Mouse (Mus musculus) forebrain, embryonic 15.5 days (tissue): ENCODE measurements around the gene Ttc41. TPM values are rescaled to one million over a fixed set of nuclear protein-coding genes. Genes with fewer than 3 reads are reported as not detected.

Experiments
- ATAC-seq: fragments of 200-750 bp; cut with Nextera tagmentation; replicated peaks from 2 replicates; pipeline ENCODE4 v1.8.0; 2017; ENCODE audit warnings: mild to moderate bottlenecking, moderate TSS enrichment, moderate library complexity
- H3K27ac ChIP-seq: fragments of 300-500 bp; sonication (generic); replicated peaks from 2 replicates; pipeline ENCODE4 v1.5.1; 2015; ENCODE audit warnings: mild to moderate bottlenecking, inconsistent platforms
- H3K27me3 ChIP-seq: fragments of 300-500 bp; sonication (generic); 2 replicates; pipeline ENCODE4 v1.6.1; 2015; ENCODE audit warnings: inconsistent platforms
- H3K36me3 ChIP-seq: fragments of 300-500 bp; sonication (generic); 2 replicates; pipeline ENCODE4 v1.6.1; 2015; ENCODE audit warnings: mild to moderate bottlenecking, inconsistent platforms
- H3K4me1 ChIP-seq: fragments of 300-500 bp; sonication (generic); 2 replicates; pipeline ENCODE4 v1.6.1; 2015; ENCODE audit warnings: inconsistent platforms
- H3K4me2 ChIP-seq: fragments of 300-500 bp; sonication (generic); replicated peaks from 2 replicates; pipeline ENCODE4 v1.6.1; 2015; ENCODE audit warnings: mild to moderate bottlenecking, inconsistent platforms
- H3K4me3 ChIP-seq: fragments of 300-500 bp; sonication (generic); 2 replicates; pipeline ENCODE4 v1.5.1; 2015; ENCODE audit warnings: mild to moderate bottlenecking, inconsistent platforms
- H3K9ac ChIP-seq: fragments of 300-500 bp; sonication (generic); replicated peaks from 2 replicates; pipeline ENCODE4 v1.6.1; 2015; ENCODE audit warnings: mild to moderate bottlenecking, inconsistent platforms
- H3K9me3 ChIP-seq: fragments of 300-500 bp; sonication (generic); 2 replicates; pipeline ENCODE4 v1.6.1; 2016; ENCODE audit warnings: inconsistent platforms
- WGBS: fragments of 180-500 bp; shearing (Covaris S2); methylation state at CpG from one replicate; pipeline ENCODE4 v1.1.7; 2015; ENCODE audit warnings: mixed read lengths; 5-methylcytosine and 5-hydroxymethylcytosine counted together
- polyA plus RNA-seq: library from polyadenylated mRNA; unstranded; fragments of >200 nt; fragmentation: Nextera tagmentation; extraction: Ambion mirVana; gene quantifications from 2 replicates; pipeline ENCODE4 v1.2.1, GENCODE M21; 2015

Ttc41 gene
- polyA plus RNA-seq, 1 experiment from 2014 or later: 1.5 TPM

DNA sequence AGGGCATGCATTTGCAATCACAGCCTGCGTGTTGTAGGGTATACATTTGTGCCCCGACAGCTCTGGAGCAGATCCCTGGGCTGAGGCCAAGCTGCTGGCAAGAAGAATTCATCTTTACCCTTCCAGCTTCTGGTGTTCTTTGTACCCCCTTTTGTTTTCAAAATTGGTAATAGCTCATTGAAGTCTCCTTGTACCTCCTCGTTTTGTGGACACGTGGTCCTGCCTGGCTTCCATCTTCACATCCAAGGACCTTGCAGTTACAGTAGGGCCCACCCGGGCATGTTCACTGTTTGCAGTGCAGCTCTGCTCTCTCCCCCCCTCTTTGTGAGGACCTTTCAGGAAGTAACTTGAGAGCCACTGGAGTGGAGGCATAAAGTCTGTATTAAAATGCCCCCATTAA lies 82.6 kb downstream of the Ttc41 start:
- peaks cover 7% of the 10 kb centered on the region for H3K4me1 ChIP-seq
- no peaks in the 10 kb centered on the region for H3K36me3 ChIP-seq
- ATAC-seq: peak; percentile 60
- H3K27me3 ChIP-seq: no peaks in the 10 kb centered on the region
- no peak overlapping the region for H3K9ac ChIP-seq
- H3K27ac ChIP-seq: no peak overlapping the region
- WGBS: 19% methylated on average over 5 of the region's 5 CpGs
- H3K4me2 ChIP-seq: no peak overlapping the region
- no peaks in the 10 kb centered on the region for H3K9me3 ChIP-seq
- H3K4me3 ChIP-seq: no peak overlapping the region

DNA sequence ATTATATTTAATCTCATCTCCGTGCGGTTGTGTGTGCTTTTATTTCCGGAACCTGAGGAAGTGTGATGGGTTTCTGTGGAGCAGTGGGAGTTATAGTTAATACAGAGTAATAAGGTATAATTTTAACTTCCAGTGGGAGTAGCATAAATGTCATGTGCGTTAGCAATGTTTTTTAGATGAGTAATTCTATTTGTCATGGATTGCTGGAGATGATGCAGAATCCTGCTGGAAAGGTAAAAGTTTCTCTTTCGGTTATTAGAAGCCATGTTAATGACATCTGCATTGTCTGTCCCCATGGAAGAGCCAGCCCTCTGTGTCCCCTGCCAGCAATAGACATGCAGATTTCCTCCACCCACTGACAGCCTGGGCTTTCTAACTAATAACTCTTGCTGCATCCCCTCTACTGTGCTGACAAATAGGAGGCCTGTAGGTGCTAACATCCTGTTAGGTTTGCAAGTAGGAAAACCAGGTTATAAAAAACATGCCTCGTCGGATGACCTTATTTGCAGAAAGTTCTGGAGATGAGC lies 83.6 kb downstream of the Ttc41 start:
- no peaks in the 10 kb centered on the region for H3K36me3 ChIP-seq
- ATAC-seq: no peak
- no peaks in the 10 kb centered on the region for H3K27me3 ChIP-seq
- no peaks in the 10 kb centered on the region for H3K9me3 ChIP-seq
- no peak overlapping the region for H3K4me2 ChIP-seq
- WGBS: 80% methylated on average over 7 of the region's 7 CpGs
- H3K4me3 ChIP-seq: no peak overlapping the region
- no peak overlapping the region for H3K9ac ChIP-seq
- H3K4me1 ChIP-seq: peaks cover 10% of the 10 kb centered on the region
- H3K27ac ChIP-seq: no peak overlapping the region

DNA sequence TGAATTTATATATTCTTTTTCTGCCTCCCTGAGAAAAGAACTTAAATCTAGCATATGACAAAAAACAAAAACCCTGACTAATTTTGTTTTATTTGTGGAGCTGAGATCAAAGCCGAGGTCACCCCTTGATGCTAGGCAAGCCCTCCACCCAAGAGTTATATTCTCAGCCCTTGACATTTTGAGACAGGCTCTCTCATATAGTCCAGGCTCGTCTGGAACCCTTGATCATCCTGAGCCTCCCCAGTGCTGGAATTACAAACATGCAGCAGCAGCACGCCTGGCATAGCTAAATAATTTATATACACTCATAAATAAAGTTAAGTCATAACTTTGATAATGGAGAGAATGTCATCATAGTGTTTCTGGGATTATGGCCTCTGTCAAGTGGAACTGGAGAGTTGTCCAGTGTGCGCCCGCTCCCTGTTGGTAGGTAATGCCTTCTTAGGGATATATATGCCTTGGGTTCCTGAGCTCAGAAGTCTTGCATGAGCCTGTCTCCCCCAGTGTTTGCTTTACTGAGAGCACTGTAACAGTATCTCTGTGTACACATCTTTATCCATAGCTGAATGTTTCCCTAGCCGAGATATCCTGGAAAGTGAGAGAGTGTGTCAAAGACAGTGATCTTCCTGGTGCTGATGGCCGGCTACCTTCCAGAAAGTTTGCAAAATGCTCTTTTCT lies 86.0 kb downstream of the Ttc41 start:
- no peak overlapping the region for H3K4me2 ChIP-seq
- WGBS: 86% methylated on average over 7 of the region's 7 CpGs
- no peak for ATAC-seq

DNA sequence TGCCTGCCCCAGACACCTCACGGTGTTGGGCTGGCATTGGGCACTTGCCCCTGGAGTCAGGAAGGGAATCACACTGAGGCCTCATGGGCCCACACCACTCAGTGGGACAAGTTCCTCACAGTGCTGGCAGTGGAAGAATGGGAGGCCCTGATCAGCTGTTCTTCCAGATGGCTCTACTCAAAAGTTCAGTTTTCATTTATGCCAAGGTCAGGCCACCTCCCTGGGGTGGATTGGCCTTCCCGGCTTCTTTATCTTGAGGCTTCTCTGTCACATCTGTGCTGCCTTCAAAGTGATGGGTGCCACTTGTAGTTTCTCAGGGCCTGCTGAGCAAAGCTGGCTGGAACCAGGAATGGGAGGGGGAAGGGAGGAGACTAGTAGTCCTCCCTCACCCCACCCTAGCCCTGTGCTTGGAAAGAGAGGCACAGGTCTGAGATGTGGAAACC lies 87.9 kb downstream of the Ttc41 start:
- H3K27ac ChIP-seq: no peak overlapping the region
- no peak overlapping the region for H3K9ac ChIP-seq
- H3K27me3 ChIP-seq: no peaks in the 10 kb centered on the region
- H3K4me3 ChIP-seq: no peak overlapping the region
- ATAC-seq: no peak
- WGBS: 79% methylated on average over 2 of the region's 2 CpGs
- H3K4me2 ChIP-seq: no peak overlapping the region
- no peaks in the 10 kb centered on the region for H3K36me3 ChIP-seq
- H3K4me1 ChIP-seq: peaks cover 3% of the 10 kb centered on the region
- no peaks in the 10 kb centered on the region for H3K9me3 ChIP-seq

More for the DNA sequence above, 86.0 kb downstream of the Ttc41 start:
- no peak overlapping the region for H3K9ac ChIP-seq
- H3K36me3 ChIP-seq: no peaks in the 10 kb centered on the region
- no peak overlapping the region for H3K27ac ChIP-seq
- no peaks in the 10 kb centered on the region for H3K27me3 ChIP-seq
- peaks cover 10% of the 10 kb centered on the region for H3K4me1 ChIP-seq
- H3K9me3 ChIP-seq: no peaks in the 10 kb centered on the region
- no peak overlapping the region for H3K4me3 ChIP-seq

DNA sequence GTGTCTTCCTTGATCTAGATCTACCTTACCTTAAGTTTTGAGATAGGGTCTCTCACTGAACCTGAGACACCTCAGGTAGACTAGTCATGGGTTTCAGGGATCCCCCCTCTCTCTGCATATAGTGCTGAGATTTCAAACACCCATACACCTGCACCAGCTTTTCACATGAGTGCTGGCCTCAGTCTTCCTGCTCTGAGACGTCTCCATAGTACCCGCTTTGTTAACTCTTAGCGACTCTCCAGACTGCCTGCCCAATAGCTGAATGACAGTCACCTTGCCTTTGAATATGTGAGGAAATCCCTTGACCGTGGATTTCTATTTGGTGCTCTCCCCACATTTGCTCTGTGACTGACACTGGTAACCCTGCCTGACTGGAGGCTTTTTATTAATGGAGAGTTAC lies 88.6 kb downstream of the Ttc41 start:
- Histone ChIP-seq H3K27me3 (no peaks in the 10 kb centered on the region), H3K27ac (no peak overlapping the region), H3K4me1 (peaks cover 3% of the 10 kb centered on the region; the same call in 1 of the 2 replicates), H3K9me3 (no peaks in the 10 kb centered on the region), H3K4me2 (no peak overlapping the region), H3K9ac (no peak overlapping the region), H3K36me3 (no peaks in the 10 kb centered on the region), H3K4me3 (no peak overlapping the region)
- whole genome bisulfite sequencing: 84% methylated on average over 4 of the region's 4 CpGs
- ATAC-seq: no peak

DNA sequence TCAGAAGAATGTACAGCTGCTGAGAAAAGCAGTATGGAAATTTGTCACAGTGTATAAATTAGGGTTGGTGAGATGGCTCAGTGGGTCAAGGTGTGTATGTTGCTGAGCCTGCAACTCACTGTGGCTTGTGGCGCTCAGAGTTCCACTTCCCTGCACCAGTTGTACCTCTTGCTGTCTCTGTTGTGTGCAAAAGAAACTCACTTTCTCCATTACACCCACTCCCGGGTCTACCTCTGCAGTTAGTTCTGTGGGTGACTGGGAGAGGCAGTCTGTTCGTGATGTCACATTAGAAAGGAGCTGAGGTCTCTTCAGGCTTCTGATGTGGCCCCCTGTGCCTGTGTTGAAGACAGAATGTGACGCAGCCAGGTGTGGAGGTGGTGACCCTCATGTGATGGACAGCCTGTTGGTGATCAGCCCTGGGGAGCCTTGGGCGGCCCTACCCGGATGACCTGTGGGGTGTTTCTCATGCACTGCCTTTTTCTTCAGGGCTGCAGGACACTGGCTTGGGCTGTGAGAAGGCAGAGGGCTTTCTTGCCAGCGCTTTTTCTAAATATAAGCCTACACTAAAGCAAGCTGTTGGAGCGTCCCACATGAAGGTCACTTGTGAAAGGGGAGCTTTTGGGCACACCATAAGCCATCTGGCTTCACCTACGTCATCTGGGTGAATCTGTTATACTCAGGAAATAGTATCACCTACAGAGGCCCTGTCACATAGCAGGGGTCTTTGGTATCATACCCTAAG lies 89.4 kb downstream of the Ttc41 start:
- Histone ChIP-seq H3K9me3 (no peaks in the 10 kb centered on the region), H3K27ac (no peak overlapping the region), H3K27me3 (no peaks in the 10 kb centered on the region), H3K9ac (no peak overlapping the region), H3K4me3 (no peak overlapping the region), H3K4me2 (no peak overlapping the region), H3K36me3 (no peaks in the 10 kb centered on the region), H3K4me1 (peaks cover 3% of the 10 kb centered on the region; the same call in 1 of the 2 replicates)
- no peak for ATAC-seq
- WGBS: 94% methylated on average over 9 of the region's 9 CpGs

DNA sequence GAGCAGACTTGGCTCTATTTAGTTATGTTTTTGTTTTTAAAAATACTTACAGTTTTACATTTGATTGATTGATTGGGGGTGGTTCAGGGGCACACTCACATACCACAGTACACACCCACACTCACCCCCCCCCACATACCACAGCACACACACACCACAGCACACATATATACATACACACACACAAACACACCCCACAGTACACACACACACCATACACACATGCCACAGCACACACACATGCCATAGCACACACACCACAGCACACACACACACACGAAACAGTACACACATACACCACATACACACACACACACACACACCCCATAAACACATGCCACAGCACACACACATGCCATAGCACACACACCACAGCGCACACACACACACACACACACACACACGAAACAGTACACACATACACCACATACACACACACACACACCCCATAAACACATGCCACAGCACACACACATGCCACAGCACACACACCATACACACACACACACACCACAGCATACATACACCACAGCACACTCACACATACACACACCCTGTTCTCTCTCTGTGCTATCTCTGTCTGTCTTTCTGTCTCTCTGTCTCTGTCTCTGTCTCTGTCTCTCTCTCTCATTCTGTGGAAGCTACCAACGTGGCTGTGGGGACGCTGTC lies 90.6 kb downstream of the Ttc41 start:
- 94% methylated on average over 5 of the region's 5 CpGs for WGBS
- no peak for ATAC-seq

DNA sequence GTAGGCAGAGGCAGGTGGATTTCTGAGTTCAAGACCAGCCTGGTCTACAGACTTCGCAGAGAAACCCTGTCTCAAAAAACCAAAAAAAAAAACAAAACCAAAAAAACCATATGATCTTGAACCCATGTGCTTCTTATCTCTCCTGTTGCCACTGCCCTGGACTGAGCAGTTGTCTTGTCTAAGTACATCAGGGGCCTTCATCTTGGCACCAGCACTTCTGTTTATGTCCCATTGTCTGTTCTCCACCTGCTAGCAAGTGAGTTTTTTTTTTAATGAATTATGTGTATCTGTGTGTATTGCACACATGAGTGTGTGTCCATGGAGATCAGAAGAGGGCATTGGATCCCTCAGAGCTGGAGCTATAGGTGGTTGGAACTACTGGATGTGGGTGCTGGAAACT lies 101.8 kb downstream of the Ttc41 start:
- 0 out of 2 replicates have a peak, but pooled peaks cover 6% of the 10 kb centered on the region for H3K4me1 ChIP-seq
- H3K4me3 ChIP-seq: no peak overlapping the region
- H3K27me3 ChIP-seq: no peaks in the 10 kb centered on the region
- no peak for ATAC-seq
- no peak overlapping the region for H3K27ac ChIP-seq
- no peak overlapping the region for H3K9ac ChIP-seq
- no peaks in the 10 kb centered on the region for H3K9me3 ChIP-seq
- H3K36me3 ChIP-seq: no peaks in the 10 kb centered on the region
- WGBS: 96% methylated on average over 1 of the region's 1 CpGs
- no peak overlapping the region for H3K4me2 ChIP-seq

More for the DNA sequence above, 90.6 kb downstream of the Ttc41 start:
- H3K4me3 ChIP-seq: no peak overlapping the region
- H3K36me3 ChIP-seq: no peaks in the 10 kb centered on the region
- no peak overlapping the region for H3K27ac ChIP-seq
- no peaks in the 10 kb centered on the region for H3K9me3 ChIP-seq
- no peak overlapping the region for H3K4me2 ChIP-seq
- H3K27me3 ChIP-seq: no peaks in the 10 kb centered on the region
- H3K4me1 ChIP-seq: peaks cover 3% of the 10 kb centered on the region; the same call in 1 of the 2 replicates
- no peak overlapping the region for H3K9ac ChIP-seq

DNA sequence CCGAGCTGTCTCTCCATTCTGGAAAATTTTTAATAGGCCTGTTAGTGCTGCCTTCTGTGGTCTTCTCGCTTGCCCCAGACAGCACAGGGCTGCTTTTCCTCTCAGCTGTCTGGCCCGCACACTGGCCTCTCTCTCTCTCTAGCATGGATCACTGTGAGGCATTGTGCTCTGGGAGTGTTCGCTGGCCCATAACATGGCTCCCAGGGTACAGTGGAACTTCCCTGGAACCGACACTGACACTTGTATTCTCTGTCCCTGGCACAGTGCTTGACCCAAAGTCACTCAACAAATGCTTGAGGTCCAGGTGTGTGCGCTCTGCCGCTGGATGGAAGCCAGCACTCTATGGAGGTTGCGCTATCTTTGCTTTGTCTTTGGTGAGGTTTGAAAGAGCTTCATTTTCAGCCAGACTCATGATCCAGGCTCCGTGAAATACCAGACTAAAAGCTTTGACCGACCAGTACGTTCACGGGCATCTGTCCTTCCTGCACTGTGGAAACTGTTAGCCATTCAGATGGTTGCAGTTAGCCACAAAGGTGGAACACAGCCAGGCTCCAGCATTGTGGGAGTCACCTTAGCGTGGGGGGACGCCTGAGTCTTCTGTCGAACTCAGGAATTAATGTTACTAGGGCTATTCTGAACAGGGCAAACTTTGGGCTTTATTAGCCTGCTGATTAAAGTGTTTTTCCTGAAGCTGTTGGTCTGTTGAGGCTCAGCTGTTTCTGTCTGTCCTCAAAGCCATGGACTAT lies 102.6 kb downstream of the Ttc41 start:
- Histone ChIP-seq H3K9me3 (no peaks in the 10 kb centered on the region), H3K27me3 (no peaks in the 10 kb centered on the region), H3K27ac (no peak overlapping the region), H3K36me3 (no peaks in the 10 kb centered on the region), H3K9ac (no peak overlapping the region), H3K4me2 (no peak overlapping the region), H3K4me3 (no peak overlapping the region), H3K4me1 (0 out of 2 replicates have a peak, but pooled peaks cover 6% of the 10 kb centered on the region)
- ATAC-seq: peak; percentile 41; the same call in 1 of the 2 replicates
- WGBS: 64% methylated on average over 15 of the region's 15 CpGs

DNA sequence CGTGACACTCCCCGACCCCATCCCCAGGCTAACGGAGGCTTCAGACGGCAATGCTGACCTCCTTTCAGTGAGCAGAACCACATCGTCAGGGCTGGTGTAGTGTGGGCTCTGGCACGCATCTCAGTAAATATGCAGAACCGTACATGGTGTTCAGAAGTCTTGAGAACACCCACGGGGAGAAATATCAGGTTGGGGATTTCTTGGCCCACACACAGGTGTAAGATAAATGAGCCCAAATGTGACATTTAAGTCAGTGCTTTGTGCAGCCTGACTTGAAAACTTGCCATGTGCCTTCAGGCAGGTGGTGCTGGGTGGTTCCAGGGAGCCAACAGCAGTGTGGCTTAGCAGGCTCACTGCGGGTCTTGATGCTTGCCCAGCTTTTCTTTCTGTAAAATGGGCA lies 104.4 kb downstream of the Ttc41 start:
- no peak for ATAC-seq
- Histone ChIP-seq H3K4me1 (0 out of 2 replicates have a peak, but pooled peaks cover 6% of the 10 kb centered on the region), H3K4me3 (no peak overlapping the region), H3K9ac (no peak overlapping the region), H3K36me3 (no peaks in the 10 kb centered on the region), H3K4me2 (no peak overlapping the region), H3K27ac (no peak overlapping the region), H3K9me3 (no peaks in the 10 kb centered on the region), H3K27me3 (no peaks in the 10 kb centered on the region)
- 74% methylated on average over 9 of the region's 9 CpGs for WGBS

DNA sequence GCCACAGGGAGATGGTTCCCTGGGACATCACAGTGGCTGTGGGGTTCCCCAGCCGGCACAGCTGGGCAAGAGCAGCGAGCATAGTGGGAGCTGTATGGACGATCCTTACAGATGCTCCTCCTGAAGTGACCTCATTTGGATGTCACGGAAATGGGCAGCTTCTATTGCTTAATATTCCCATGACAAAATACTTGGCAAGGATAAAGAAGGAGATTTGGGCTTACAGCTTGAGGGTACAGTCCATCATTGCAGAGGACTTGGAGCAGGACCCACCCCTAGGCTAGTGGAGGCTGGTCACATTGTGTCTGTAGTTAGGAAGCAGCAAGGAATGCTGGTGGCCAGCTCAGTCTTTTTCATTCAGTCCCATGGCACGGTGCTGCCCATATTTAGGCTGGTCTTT lies 105.0 kb downstream of the Ttc41 start:
- WGBS: 93% methylated on average over 5 of the region's 5 CpGs
- Histone ChIP-seq H3K36me3 (no peaks in the 10 kb centered on the region), H3K4me1 (0 out of 2 replicates have a peak, but pooled peaks cover 6% of the 10 kb centered on the region), H3K27me3 (no peaks in the 10 kb centered on the region), H3K9me3 (no peaks in the 10 kb centered on the region), H3K4me2 (no peak overlapping the region), H3K27ac (no peak overlapping the region), H3K4me3 (no peak overlapping the region), H3K9ac (no peak overlapping the region)
- ATAC-seq: no peak
